Mouse (Mus musculus): Measurements from ENCODE around the gene Etaa1.
"Not testable (repeated sequence)": the region's sequence is repeated elsewhere in the genome, so short reads cannot be mapped to it uniquely, and the experiment has no call there.

Gene Etaa1

GRCm38 (mm10) chr11:17953231-17954134 is at the start of gene Etaa1:
TSS of gene Etaa1 (minus strand) at chr11:17953875.
- ATAC-seq (ENCODE audit: low TSS enrichment) = peak; percentile 100

- ATAC-seq (ENCODE audit: low TSS enrichment) = no peak
Measured at GRCm38 (mm10) chr11:17994151-17994550, 40.5 kb upstream of the Etaa1 start.

DNA sequence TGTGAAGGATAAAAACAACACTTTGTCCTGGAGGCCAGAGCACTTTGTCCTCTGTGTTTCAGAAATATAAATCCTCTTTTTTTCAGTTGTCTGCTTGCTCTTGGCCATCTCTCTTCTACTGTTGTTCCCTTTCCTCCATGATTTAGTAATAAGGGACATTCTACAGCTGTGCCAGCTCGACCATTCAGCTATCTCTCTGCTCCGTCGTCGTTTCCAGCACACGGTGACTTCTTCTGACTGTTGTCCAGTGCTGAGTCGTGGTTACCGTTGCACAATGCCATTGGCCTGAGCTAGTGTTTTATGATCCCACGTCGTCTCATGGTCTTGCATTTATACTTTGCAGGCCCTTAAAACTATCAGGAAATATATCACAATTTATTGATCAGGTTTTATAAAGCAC is 38.6 kb upstream of the Etaa1 start:
- no peak for ATAC-seq (ENCODE audit: low TSS enrichment)

- ATAC-seq (ENCODE audit: low TSS enrichment) = no peak
Measured at GRCm38 (mm10) chr11:17983331-17983730, 29.7 kb upstream of the Etaa1 start.

GRCm38 (mm10) chr11:17981246-17981645 is 27.6 kb upstream of the Etaa1 start:
- ATAC-seq (ENCODE audit: low TSS enrichment) = no peak

DNA sequence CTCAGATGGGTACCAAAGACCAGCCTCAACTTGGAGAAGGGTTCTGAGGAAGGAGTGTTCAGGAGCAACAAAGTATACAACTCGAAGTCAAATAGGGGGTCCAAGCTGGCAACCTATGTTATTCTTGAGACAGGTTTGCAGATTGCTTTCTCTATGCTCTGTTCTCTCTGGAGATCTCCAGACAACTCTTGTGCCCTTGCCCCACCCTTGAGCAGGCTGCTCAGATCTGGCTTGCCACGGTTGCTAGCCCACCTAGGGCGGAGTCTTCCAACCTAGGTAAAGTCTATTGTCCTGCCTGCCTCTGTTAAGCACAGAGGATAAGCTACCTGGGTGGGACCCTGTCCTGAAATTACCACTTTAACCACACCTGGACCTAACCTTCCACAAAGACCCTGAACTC is 21.9 kb upstream of the Etaa1 start:
- ATAC-seq (ENCODE audit: low TSS enrichment) = no peak

GRCm38 (mm10) chr11:17952791-17953190 is 884 bp downstream of the Etaa1 start:
- ATAC-seq (ENCODE audit: low TSS enrichment) = 0 out of 2 replicates have a peak, but pooled peaks have one; percentile 16

- ATAC-seq (ENCODE audit: low TSS enrichment) = no peak
Measured at GRCm38 (mm10) chr11:17951336-17951735, 2.3 kb downstream of the Etaa1 start.

DNA sequence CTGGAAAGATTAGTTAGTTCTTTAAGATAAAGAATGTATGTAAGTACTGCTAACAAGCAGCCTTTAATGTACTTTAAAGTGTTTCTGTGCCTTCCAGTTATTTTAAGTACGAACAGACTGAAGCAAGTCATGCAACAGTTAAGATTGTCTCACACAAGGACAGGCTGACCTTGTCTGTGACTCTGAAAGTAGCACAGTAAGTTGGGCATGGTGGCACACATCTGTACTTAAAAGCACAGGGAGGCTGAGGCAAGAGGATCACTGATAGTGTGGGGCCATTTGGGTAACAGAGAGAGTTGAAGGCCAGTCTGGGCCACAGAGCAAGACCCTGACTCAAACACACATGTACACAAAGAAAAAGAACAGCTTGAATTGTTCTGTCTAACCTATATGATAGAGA is 14.5 kb downstream of the Etaa1 start:
- ATAC-seq (ENCODE audit: low TSS enrichment) = no peak

GRCm38 (mm10) chr11:17937931-17938330 is 15.7 kb downstream of the Etaa1 start:
- ATAC-seq (ENCODE audit: low TSS enrichment) = no peak

- no peak for ATAC-seq (ENCODE audit: low TSS enrichment)
Measured at GRCm38 (mm10) chr11:17917905-17918304, 35.8 kb downstream of the Etaa1 start.

GRCm38 (mm10) chr11:17917101-17917500 is 36.6 kb downstream of the Etaa1 start:
- no peak for ATAC-seq (ENCODE audit: low TSS enrichment)

GRCm38 (mm10) chr11:17916486-17916885 is 37.2 kb downstream of the Etaa1 start:
- ATAC-seq (ENCODE audit: low TSS enrichment) = no peak

DNA sequence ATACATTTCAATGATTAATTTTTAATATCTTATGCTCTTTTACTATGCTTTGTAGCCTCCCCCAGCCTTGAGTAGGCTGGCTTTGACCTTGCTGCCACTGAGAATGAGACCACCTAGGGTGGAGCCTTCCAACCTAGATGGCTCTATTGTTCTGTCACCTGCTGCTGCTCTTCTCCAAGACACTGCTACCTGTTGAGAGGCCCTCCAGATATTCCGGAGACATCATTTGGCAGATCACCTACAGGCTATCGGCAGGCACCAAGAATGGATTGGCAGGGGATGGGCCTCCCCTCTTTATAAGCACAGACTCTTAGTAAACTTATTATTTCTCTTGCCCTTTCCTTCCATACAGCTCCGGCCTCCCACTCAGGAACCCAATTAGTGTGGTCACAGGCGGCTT is 52.7 kb downstream of the Etaa1 start:
- not testable (repeated sequence) for ATAC-seq (ENCODE audit: low TSS enrichment)

Data from frontal cortex, adult (tissue).